Mouse (Mus musculus): ENCODE measurements at regions not wholly inside any gene's neighbourhood (a gene's known extent, or its start where the extent isn't known, plus 50 kb on each side); places are given as distances from the start of the nearest gene placed in this dataset.

DNA sequence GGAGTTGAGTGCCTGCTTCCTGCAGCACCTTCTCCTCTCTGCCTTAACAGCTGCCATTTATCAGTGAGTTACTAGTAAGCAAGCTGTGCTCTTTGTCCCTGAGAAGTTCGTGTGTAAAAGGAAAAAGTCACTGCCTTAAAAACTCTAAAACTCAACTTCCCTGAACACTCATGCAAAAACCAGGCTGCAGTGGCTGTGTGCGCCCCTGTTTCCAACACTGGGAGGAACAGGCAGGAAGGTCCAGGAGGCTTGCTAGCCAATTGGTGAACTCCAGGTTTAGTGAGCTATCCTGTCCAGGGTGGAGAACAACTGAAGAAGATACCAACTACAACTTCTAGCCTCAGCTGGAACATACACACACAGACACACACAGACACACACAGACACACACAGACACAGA lies 81.0 kb upstream of the Parp11 start:
- ATAC-seq (ENCODE audit: extremely low read depth, insufficient number of reproducible peaks, low FRiP score, poor library complexity, severe bottlenecking): no peak

DNA sequence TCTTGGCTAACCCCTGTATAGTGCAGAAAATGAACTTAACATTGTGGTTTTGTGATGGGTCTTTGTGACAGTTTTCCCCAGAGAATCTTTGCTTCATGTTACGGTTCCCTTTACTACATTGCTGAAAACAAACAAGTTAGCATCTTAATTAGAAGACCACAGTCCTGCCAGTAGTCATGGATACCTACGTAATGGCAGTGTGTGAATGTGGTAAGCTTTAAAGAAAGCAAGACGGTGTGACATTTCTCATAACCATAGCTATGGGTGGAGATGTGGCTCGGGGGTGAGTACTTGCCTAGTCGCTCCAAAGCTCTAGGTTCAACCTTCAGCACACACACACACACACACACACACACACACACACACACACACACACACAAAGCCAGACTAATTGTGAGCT lies 73.6 kb upstream of the Parp11 start:
- H3K4me1 ChIP-seq (ENCODE audit: insufficient read depth, low read depth, low read length): no peaks in the 10 kb centered on the region
- TF ChIP-seq GATA1 (IDR thresholded peaks at IDR 0.05; ENCODE audit: borderline replicate concordance, low read length) (no peak), GATA2 (IDR thresholded peaks at IDR 0.05; ENCODE audit: borderline replicate concordance, low read depth, low read length) (no peak)
- H3K9me3 ChIP-seq (replicated peaks): no peaks in the 10 kb centered on the region
- no peaks in the 10 kb centered on the region for H3K36me3 ChIP-seq (replicated peaks)
- H3K27me3 ChIP-seq (ENCODE audit: insufficient read depth, low read length): 0 out of 2 replicates have a peak, but pooled peaks cover 2% of the 10 kb centered on the region
- ATAC-seq (ENCODE audit: extremely low read depth, insufficient number of reproducible peaks, low FRiP score, poor library complexity, severe bottlenecking): no peak
- no peak for DNase-seq (ENCODE audit: low spot score)
- no peak overlapping the region for H3K4me3 ChIP-seq (ENCODE audit: low read depth, low read length)

More for the DNA sequence above, 81.0 kb upstream of the Parp11 start:
- H3K27me3 ChIP-seq (ENCODE audit: insufficient read depth, low read length): peaks cover 41% of the 10 kb centered on the region
- no peak for DNase-seq (ENCODE audit: low spot score)
- no peaks in the 10 kb centered on the region for H3K4me1 ChIP-seq (ENCODE audit: insufficient read depth, low read depth, low read length)
- no peaks in the 10 kb centered on the region for H3K9me3 ChIP-seq (replicated peaks)
- TF ChIP-seq GATA1 (IDR thresholded peaks at IDR 0.05; ENCODE audit: borderline replicate concordance, low read length) (no peak), POLR2AphosphoS5 (IDR thresholded peaks at IDR 0.05; ENCODE audit: insufficient replicate concordance, low read depth, low read length) (no peak)
- H3K36me3 ChIP-seq (replicated peaks): no peaks in the 10 kb centered on the region
- no peak overlapping the region for H3K4me3 ChIP-seq (ENCODE audit: low read depth, low read length)

DNA sequence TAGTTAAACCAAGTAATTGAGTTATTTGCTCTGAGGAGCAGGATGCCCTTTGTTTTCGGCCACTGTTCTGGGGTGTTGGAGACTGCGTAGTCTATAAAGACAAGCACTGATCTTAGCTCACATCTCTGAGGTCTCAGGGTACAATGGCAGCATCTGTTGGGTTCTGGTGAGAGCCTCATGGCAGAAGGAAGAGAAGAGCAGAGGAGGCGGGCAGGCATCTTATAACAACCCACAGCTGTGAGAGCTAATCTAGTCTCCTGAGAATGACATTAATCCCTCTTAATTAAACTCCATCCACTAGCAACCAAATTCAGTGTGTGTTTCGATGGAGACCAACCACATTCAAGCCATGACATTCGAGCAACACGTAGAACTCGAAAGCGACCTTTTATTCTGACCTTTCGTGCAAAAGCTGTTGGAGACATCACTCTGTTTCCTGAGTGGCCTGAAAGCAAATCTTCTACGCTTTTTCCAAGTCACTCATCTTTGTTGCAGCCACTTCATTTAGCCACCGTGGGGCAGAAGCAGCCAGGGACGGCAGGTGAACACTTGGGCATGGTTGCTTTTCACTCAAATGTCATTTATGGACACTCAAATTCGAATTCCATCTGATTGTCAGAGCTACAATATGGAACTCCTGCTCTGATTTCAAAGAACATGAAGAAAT lies 72.7 kb upstream of the Parp11 start:
- Histone ChIP-seq H3K9me3 (replicated peaks) (no peaks in the 10 kb centered on the region), H3K36me3 (replicated peaks) (no peaks in the 10 kb centered on the region), H3K4me3 (ENCODE audit: low read depth, low read length) (no peak overlapping the region), H3K27me3 (ENCODE audit: insufficient read depth, low read length) (peaks cover 6% of the 10 kb centered on the region; the same call in 1 of the 2 replicates), H3K4me1 (ENCODE audit: insufficient read depth, low read depth, low read length) (no peaks in the 10 kb centered on the region)
- ATAC-seq (ENCODE audit: extremely low read depth, insufficient number of reproducible peaks, low FRiP score, poor library complexity, severe bottlenecking) (no peak), DNase-seq (ENCODE audit: low spot score) (no peak)
- TF ChIP-seq GATA1 (IDR thresholded peaks at IDR 0.05; ENCODE audit: borderline replicate concordance, low read length) (no peak), CTCF (IDR thresholded peaks at IDR 0.05; ENCODE audit: low read depth, low read length) (no peak), GATA2 (IDR thresholded peaks at IDR 0.05; ENCODE audit: borderline replicate concordance, low read depth, low read length) (no peak), TAL1 (conservative IDR thresholded peaks at IDR 0.05; ENCODE audit: low read depth, low read length) (no peak), POLR2AphosphoS5 (IDR thresholded peaks at IDR 0.05; ENCODE audit: insufficient replicate concordance, low read depth, low read length) (no peak)

GRCm38 (mm10) chr6:127374464-127375143 lies 72.0 kb upstream of the Parp11 start:
- no peak for ATAC-seq (ENCODE audit: extremely low read depth, insufficient number of reproducible peaks, low FRiP score, poor library complexity, severe bottlenecking)

DNA sequence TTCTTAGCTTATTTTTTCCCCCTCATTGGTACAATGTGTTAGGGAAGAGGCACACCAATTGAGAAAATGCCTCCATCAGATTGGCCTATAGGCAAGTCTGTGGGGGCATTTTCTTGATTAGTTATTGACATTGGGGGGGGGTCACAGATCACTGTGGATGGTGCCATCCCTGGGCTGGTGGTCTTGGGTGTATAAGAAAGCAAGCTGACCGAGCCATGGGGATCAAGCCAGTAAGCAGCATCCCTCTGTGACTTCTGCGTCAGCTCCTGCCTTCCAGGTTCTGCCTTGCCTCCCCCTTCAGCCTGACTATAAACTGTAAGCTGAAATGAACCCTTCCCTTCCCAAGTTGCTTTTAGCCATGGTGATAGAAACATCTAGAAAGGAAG lies 71.5 kb upstream of the Parp11 start:
- ATAC-seq (ENCODE audit: extremely low read depth, insufficient number of reproducible peaks, low FRiP score, poor library complexity, severe bottlenecking) (no peak), DNase-seq (ENCODE audit: low spot score) (no peak)
- H3K27me3 ChIP-seq (ENCODE audit: insufficient read depth, low read length): peaks cover 6% of the 10 kb centered on the region; the same call in 1 of the 2 replicates
- H3K4me1 ChIP-seq (ENCODE audit: insufficient read depth, low read depth, low read length): no peaks in the 10 kb centered on the region
- H3K36me3 ChIP-seq (replicated peaks): no peaks in the 10 kb centered on the region
- H3K4me3 ChIP-seq (ENCODE audit: low read depth, low read length): no peak overlapping the region
- TF ChIP-seq TAL1 (conservative IDR thresholded peaks at IDR 0.05; ENCODE audit: low read depth, low read length) (no peak), GATA1 (IDR thresholded peaks at IDR 0.05; ENCODE audit: borderline replicate concordance, low read length) (no peak), GATA2 (IDR thresholded peaks at IDR 0.05; ENCODE audit: borderline replicate concordance, low read depth, low read length) (no peak), POLR2AphosphoS5 (IDR thresholded peaks at IDR 0.05; ENCODE audit: insufficient replicate concordance, low read depth, low read length) (no peak), CTCF (IDR thresholded peaks at IDR 0.05; ENCODE audit: low read depth, low read length) (no peak)
- no peaks in the 10 kb centered on the region for H3K9me3 ChIP-seq (replicated peaks)

More at GRCm38 (mm10) chr6:127374464-127375143, 72.0 kb upstream of the Parp11 start:
- TF ChIP-seq GATA1 (IDR thresholded peaks at IDR 0.05; ENCODE audit: borderline replicate concordance, low read length) (no peak), TAL1 (conservative IDR thresholded peaks at IDR 0.05; ENCODE audit: low read depth, low read length) (no peak), CTCF (IDR thresholded peaks at IDR 0.05; ENCODE audit: low read depth, low read length) (no peak)
- DNase-seq (ENCODE audit: low spot score): no peak
- no peaks in the 10 kb centered on the region for H3K9me3 ChIP-seq (replicated peaks)
- H3K27me3 ChIP-seq (ENCODE audit: insufficient read depth, low read length): peaks cover 6% of the 10 kb centered on the region; the same call in 1 of the 2 replicates
- no peak overlapping the region for H3K4me3 ChIP-seq (ENCODE audit: low read depth, low read length)
- H3K4me1 ChIP-seq (ENCODE audit: insufficient read depth, low read depth, low read length): no peaks in the 10 kb centered on the region
- H3K36me3 ChIP-seq (replicated peaks): no peaks in the 10 kb centered on the region

DNA sequence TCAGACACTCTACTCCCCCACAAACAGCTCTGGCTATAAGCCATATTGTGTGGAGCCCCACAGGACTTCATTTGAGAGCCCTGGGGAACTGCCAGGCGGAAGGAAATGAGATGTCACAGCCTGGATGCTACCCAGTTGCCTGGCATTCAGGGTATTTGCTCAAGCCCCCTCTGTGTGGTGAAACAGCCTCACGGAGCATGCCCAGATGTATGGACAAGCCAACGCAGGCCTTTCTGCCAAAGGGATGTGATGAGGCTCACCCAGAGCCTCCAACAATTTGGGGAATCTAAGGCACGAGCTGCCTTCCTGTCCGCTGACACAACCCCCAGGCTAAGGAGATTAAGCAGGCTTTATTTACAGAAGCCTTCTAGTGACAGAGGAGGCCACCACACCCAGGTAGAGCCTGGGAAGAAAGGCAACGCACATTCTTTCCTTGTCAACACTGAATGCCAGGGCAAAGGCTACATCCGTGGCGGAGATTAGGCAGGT lies 70.9 kb upstream of the Parp11 start:
- H3K27me3 ChIP-seq (ENCODE audit: insufficient read depth, low read length): peaks cover 6% of the 10 kb centered on the region; the same call in 1 of the 2 replicates
- H3K36me3 ChIP-seq (replicated peaks): no peaks in the 10 kb centered on the region
- ATAC-seq (ENCODE audit: extremely low read depth, insufficient number of reproducible peaks, low FRiP score, poor library complexity, severe bottlenecking) (no peak), DNase-seq (ENCODE audit: low spot score) (no peak)
- H3K9me3 ChIP-seq (replicated peaks): no peaks in the 10 kb centered on the region
- H3K4me1 ChIP-seq (ENCODE audit: insufficient read depth, low read depth, low read length): no peaks in the 10 kb centered on the region
- TF ChIP-seq CTCF (IDR thresholded peaks at IDR 0.05; ENCODE audit: low read depth, low read length) (no peak), POLR2AphosphoS5 (IDR thresholded peaks at IDR 0.05; ENCODE audit: insufficient replicate concordance, low read depth, low read length) (no peak), GATA1 (IDR thresholded peaks at IDR 0.05; ENCODE audit: borderline replicate concordance, low read length) (no peak), GATA2 (IDR thresholded peaks at IDR 0.05; ENCODE audit: borderline replicate concordance, low read depth, low read length) (no peak), TAL1 (conservative IDR thresholded peaks at IDR 0.05; ENCODE audit: low read depth, low read length) (no peak)
- H3K4me3 ChIP-seq (ENCODE audit: low read depth, low read length): no peak overlapping the region
